Mouse (Mus musculus) thymus, postnatal 36 days (tissue): ENCODE results near the gene Hist1h1e.
"Not testable (repeated sequence)": the region's sequence is repeated elsewhere in the genome, so short reads cannot be mapped to it uniquely, and the experiment has no call there.

Experiments
- DNase-seq, 2 experiments: peaks; one replicate each; pipeline ENCODE4 v3.0.0; 2022; ENCODE audit warnings: mixed read lengths in 2 of 2

The Hist1h1e gene

DNA sequence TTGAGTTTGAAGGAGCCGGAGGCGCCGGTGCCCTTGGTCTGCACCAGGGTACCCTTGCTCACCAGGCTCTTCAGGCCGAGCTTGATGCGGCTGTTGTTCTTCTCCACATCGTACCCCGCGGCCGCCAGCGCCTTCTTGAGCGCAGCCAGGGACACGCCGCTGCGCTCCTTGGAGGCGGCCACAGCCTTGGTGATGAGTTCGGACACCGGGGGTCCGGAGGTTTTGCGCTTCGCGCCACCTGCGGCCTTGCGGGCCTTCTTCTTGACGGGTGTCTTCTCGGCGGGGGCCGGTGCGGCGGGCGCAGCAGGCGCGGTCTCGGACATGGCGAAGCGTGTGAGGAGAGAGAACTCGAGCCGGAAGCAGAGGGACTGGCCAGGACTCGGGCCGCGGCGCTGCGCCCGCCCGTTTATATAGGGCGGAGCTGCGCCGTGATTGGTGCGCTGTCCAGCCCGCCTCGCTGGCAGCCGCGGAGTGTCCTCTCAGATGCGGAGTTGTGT is at the start of gene Hist1h1e:
TSS of gene Hist1h1e (minus strand) at position 384 of the 497 bp plus-strand sequence.
- peak; percentile 88 to 91 for DNase-seq

DNA sequence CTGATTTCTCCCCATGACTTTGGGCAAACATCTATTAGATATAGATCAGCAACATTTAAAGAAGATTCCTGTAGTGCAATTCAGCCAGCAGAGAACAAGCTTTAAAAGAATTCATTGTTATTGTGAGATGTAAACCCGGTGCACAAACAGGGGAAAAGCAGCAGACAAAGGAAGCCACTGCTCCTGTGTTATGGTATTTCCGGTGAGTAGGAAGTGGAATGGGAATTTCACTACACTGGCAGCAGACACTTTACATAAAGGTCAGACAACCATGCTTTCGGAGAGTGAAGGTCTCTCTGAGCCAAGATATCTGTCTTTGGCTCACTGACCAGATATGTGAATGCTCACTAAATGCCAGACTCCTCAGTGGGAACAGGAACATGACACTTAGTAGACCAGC is 40.2 kb upstream of the Hist1h1e start:
- DNase-seq = no peak

GRCm38 (mm10) chr13:23659636-23660366 is 37.4 kb upstream of the Hist1h1e start:
- DNase-seq = no peak

DNA sequence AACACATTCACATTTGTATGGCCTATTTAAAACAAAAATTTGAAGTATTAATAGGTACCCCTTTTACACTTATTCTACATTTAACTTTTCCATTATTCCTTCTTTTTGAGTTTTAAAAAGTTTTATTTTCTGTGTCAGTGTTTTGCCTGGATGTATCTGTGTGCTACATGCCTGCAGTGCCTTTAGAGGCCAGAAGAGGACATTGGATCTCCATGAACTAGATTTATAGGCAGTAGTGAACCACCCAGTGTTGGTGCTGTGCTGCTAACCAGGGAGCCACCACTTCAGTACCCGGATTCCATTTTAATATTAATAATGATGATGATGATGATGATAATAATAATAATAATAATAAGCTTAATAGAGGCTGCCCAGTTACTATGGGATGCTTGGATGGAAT is 8.3 kb upstream of the Hist1h1e start:
- DNase-seq = no peak

GRCm38 (mm10) chr13:23622861-23623450 is 598 bp upstream of the Hist1h1e start:
- DNase-seq = peak; percentile 8 to 19

DNA sequence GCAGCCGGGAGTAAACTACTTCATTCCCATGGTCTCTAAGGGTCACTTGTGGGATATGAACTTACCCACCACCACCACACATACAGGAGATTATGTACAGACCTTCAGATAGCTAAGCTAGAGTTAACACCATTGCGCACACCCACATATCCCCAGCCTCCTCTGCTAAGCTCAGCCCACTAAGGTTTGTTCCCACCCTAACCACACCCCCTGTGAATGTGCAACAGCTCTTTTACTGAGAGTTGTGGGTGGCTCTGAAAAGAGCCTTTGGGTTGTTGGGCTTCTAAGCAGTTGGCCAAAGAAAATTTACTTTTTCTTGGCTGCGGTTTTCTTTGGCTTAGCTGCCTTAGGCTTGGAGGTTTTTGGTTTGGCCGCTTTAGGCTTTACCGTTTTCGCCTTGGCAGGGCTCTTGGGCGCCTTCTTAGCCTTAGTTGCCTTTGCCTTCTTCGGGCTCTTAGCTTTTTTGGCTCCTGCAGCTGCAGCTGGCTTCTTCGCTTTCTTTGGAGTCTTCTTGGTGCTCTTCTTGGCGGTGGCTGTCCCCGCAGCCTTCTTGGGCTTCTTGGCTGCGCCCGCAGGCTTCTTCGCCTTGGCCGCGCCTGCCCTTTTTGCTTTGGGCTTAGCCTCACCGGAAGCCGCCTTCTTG is 705 bp downstream of the Hist1h1e start:
- DNase-seq = peak; percentile 58 to 75

- DNase-seq = peak; percentile 50 to 61
Measured at GRCm38 (mm10) chr13:23620733-23621531, 1.4 kb downstream of the Hist1h1e start, which contains the start of gene Hist1h2be. Gene Hist1h2be, minus strand, starts transcription at chr13:23621124.

- DNase-seq = no peak
Measured at GRCm38 (mm10) chr13:23620056-23620732, 2.2 kb downstream of the Hist1h1e start.

GRCm38 (mm10) chr13:23611638-23612037 is 10.7 kb downstream of the Hist1h1e start:
- DNase-seq = no peak

GRCm38 (mm10) chr13:23610393-23610792 is 12.0 kb downstream of the Hist1h1e start:
- DNase-seq = no peak

GRCm38 (mm10) chr13:23609844-23610243 is 12.5 kb downstream of the Hist1h1e start:
- no peak for DNase-seq

- DNase-seq = no peak
Measured at GRCm38 (mm10) chr13:23609209-23609608, 13.1 kb downstream of the Hist1h1e start.

DNA sequence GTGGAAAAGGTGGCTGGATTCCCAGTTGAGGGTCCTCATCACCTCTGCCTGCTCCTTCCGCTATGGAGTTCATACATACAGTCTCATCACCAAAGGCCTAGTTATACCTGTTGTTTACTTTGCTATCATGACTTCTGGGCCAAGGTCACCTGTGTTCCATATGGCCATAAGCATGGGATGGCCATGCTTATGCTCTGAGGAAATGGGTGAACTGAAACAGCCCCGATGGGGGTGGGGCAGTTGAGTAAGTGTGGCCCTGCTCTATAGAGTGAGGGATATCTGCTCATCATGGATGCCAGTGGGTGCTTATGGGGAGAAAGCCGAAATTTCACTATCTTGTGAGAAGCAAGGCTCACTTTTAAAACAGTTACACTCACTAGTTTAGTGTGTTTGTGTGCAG is 17.3 kb downstream of the Hist1h1e start:
- DNase-seq = no peak

- no peak for DNase-seq
Measured at GRCm38 (mm10) chr13:23604452-23604851, 17.9 kb downstream of the Hist1h1e start.

DNA sequence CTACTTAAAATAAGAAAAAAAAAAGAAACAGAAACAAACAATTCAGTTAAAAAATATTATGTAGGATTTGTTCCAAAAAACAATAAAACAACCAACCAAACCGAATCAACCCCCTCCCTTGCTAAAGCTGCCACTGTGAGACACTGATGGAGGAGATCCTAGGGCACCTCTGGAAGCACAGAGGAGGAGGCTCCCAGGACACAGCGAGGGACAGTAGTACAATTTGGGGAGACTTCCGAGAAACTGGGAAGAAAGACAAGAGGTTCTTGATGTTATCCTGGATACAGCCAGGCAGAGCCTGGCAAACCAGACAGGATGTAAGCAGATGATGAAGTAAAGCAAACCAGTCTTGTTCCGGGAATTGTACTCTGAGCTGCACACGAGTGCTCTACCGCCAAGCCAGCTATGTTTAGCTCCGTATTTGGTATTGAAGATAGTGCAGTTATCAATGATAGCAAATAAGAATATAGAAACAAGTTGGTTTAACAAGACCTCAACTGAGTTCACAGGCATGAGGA is 19.1 kb downstream of the Hist1h1e start:
- no peak for DNase-seq

DNA sequence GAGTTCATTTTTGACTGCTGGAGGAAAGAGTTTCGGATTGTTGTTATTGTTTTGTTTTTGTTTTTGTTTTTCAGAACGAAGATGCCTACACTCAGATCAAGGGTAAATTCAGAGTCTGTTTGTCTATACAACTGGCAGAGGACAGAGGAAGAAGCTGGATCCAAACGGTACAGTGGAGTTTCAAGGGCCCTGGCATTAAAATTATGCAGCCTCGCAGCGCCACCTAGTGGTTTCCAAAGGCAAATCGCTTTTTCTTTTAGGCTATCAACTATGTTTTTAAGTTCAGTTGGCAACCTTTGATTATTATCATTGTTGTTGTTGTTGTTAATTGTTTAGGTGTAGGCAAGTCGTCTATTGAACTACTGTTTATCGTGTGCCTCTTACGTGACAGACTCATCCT is 24.4 kb downstream of the Hist1h1e start:
- DNase-seq = peak; percentile 71 to 75

- DNase-seq = no peak
Measured at GRCm38 (mm10) chr13:23595622-23596372, 26.6 kb downstream of the Hist1h1e start.

GRCm38 (mm10) chr13:23595185-23595584 is 27.2 kb downstream of the Hist1h1e start:
- no peak for DNase-seq

DNA sequence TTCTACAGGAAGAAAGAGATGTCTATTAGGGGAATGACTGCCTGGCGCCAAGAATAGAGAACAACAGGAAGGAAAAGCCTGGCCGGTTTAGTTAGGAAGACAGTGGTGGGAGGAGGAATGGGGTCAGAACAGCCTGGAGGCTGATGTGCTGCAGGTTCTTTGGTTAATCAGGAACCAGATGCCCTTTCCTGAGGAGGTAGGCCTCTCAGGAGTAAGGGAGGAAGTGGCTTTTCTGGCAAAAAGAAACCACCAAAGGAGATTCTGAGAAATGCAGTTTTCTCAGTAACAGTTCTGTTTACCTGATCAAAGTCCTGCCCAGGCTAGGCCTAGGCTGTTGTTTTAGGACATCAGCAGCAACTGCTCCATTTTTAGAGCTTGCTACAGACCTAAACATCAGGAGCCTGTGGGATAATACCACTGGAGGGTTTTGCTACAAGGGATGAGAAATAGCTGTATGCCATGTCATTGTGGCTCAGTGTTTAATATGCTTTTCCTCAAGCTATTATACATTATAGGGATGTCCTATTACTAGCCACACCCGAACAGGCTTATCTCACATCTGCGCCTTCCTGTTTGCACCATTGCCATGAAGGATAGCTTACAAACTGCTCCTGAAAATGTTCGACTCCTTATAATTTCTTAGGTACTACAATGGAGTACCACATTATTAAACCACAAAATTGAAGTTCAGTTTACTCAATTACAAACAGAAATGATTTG is 29.1 kb downstream of the Hist1h1e start:
- DNase-seq = no peak

GRCm38 (mm10) chr13:23592614-23593013 is 29.7 kb downstream of the Hist1h1e start:
- DNase-seq = no peak

DNA sequence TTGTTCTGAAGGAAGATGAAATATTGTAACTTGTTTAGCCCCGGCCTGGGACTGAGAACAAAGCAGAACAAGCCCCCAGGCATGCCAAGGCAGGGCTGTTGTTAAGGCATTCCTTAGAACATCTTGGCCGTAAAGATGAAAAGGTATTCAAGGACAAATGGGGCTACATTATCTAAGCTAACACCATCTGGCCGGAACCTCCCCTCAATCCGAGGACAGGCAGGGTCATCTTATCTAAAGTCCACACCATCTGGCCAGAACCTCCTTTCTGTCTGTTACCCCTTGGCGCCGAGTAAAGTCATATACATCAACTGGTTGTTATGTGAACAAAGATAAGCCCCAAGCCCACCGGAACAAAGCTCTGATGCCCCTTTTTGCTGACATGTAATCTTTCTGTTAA is 30.5 kb downstream of the Hist1h1e start:
- not testable (repeated sequence) for DNase-seq
